In genomic region chr17:31138398-31138797, GRCm38 (mm10) we compare ENCODE assay signal across 8 mouse cellular contexts. TPM values are rescaled to one million over a fixed set of nuclear protein-coding genes. Genes with fewer than 3 reads are reported as not detected.
DNase-seq lines count a peak whose midpoint lies in the region; ATAC-seq lines count a peak whose summit lies in the region.
"Had no signal": no experiment of that assay in that cellular context is flagged by ENCODE, and none has a peak within 500 bp of the region (broad histone marks: within the 10 kb centered on the region; RNA-seq: fewer than 3 reads in every experiment).

No protein-coding gene starts in this region.

- peak; percentile 60 for ATAC-seq in activated CD4-positive, CD25-positive, alpha-beta regulatory T cell, adult 4 months
- ATAC-seq in hematopoietic stem cell, adult 5-6 weeks (replicated peaks in 1 of 2; ENCODE audit: insufficient read depth in 1 of 2, low FRiP score in 2 of 2, low TSS enrichment in 1 of 2, low read depth in 1 of 2, poor library complexity in 2 of 2, severe bottlenecking in 2 of 2) = peak; percentile 67 to 74
- no peak for ATAC-seq in liver, embryonic 13.5 days (ENCODE audit: low read depth)

- no peaks in the 10 kb centered on the region for H3K36me3 ChIP-seq in liver, embryonic 13.5 days
- H3K36me3 ChIP-seq: heart, embryonic 13.5 days had no signal

- no peak overlapping the region for H3K4me2 ChIP-seq in liver, embryonic 13.5 days
- H3K4me2 ChIP-seq: heart, embryonic 13.5 days had no signal

- H3K9me3 ChIP-seq in liver, embryonic 13.5 days (replicated peaks) = no peaks in the 10 kb centered on the region
- H3K9me3 ChIP-seq: heart, embryonic 13.5 days had no signal

- DNase-seq in ovary, postnatal 14 days (ENCODE audit: low spot score) = peak; percentile 51
- DNase-seq in ovary, adult 18-20 months (ENCODE audit: low spot score) = no peak
- DNase-seq in cerebellum, postnatal 10 days = peak; percentile 87 to 94
- DNase-seq in liver, embryonic 13.5 days = peak; percentile 48
- peak; percentile 51 for DNase-seq in right cerebral cortex, postnatal 14 days

- H3K4me1 ChIP-seq in liver, embryonic 13.5 days (replicated peaks) = peaks cover 8% of the 10 kb centered on the region; the same call in 1 of the 2 replicates
- H3K4me1 ChIP-seq: heart, embryonic 13.5 days had no signal

- H3K4me3 ChIP-seq in liver, embryonic 13.5 days (replicated peaks) = no peak overlapping the region
- H3K4me3 ChIP-seq: heart, embryonic 13.5 days had no signal

- H3K9ac ChIP-seq in liver, embryonic 13.5 days = no peak overlapping the region
- H3K9ac ChIP-seq: heart, embryonic 13.5 days had no signal

- WGBS in liver, embryonic 13.5 days (ENCODE audit: insufficient replicate concordance) = 15% methylated on average over 5 of the region's 5 CpGs

- no peaks in the 10 kb centered on the region for H3K27me3 ChIP-seq in liver, embryonic 13.5 days

- no peak overlapping the region for H3K27ac ChIP-seq in liver, embryonic 13.5 days
- H3K27ac ChIP-seq: heart, embryonic 13.5 days had no signal

RNA-seq across cellular contexts. Expression of gene Tff2, which starts 5.7 kb away (rescaled TPM):
- not detected for polyA plus RNA-seq in activated CD4-positive, CD25-positive, alpha-beta regulatory T cell, adult 4 months (2017; shearing (Covaris generic))
- not detected in 2 replicates for total RNA-seq in hematopoietic stem cell, adult 5-6 weeks (2017)
- not detected in 2 replicates for polyA plus RNA-seq in liver, embryonic 13.5 days (2015; fragmentation: Nextera tagmentation; extraction: Ambion mirVana)
- polyA plus RNA-seq: heart, embryonic 13.5 days had no signal

RNA-seq across cellular contexts. Expression of gene Tff3, which starts 9.0 kb away (rescaled TPM):
- not detected for polyA plus RNA-seq in activated CD4-positive, CD25-positive, alpha-beta regulatory T cell, adult 4 months (2017; shearing (Covaris generic))
- not detected in 2 replicates for total RNA-seq in hematopoietic stem cell, adult 5-6 weeks (2017)
- 4.7 and 6.0 TPM in 2 replicates for polyA plus RNA-seq in liver, embryonic 13.5 days (2015; fragmentation: Nextera tagmentation; extraction: Ambion mirVana)
- polyA plus RNA-seq: heart, embryonic 13.5 days had no signal

RNA-seq across cellular contexts. Expression of gene Tff1, which starts 26.7 kb away (rescaled TPM):
- polyA plus RNA-seq in activated CD4-positive, CD25-positive, alpha-beta regulatory T cell, adult 4 months (2017; shearing (Covaris generic)) = under 1 TPM in 1 of 2 experiments, not detected in 1; 0.89 TPM
- not detected in 2 replicates for total RNA-seq in hematopoietic stem cell, adult 5-6 weeks (2017)
- 0.43 TPM in 1 of 2 replicates, not detected in the other for polyA plus RNA-seq in liver, embryonic 13.5 days (2015; fragmentation: Nextera tagmentation; extraction: Ambion mirVana)
- polyA plus RNA-seq: heart, embryonic 13.5 days had no signal
